Mouse (Mus musculus): Measurements from ENCODE around the gene Atrn. TPM values are rescaled to one million over a fixed set of nuclear protein-coding genes. Genes with fewer than 3 reads are reported as not detected.

Atrn gene
- polyA plus RNA-seq (2012; rRNA removed) = 3.1 and 3.2 TPM in 2 replicates
- polyA plus RNA-seq (2014; fragmentation: Nextera tagmentation; extraction: Ambion mirVana) = 2.4 and 2.5 TPM in 2 replicates

DNA sequence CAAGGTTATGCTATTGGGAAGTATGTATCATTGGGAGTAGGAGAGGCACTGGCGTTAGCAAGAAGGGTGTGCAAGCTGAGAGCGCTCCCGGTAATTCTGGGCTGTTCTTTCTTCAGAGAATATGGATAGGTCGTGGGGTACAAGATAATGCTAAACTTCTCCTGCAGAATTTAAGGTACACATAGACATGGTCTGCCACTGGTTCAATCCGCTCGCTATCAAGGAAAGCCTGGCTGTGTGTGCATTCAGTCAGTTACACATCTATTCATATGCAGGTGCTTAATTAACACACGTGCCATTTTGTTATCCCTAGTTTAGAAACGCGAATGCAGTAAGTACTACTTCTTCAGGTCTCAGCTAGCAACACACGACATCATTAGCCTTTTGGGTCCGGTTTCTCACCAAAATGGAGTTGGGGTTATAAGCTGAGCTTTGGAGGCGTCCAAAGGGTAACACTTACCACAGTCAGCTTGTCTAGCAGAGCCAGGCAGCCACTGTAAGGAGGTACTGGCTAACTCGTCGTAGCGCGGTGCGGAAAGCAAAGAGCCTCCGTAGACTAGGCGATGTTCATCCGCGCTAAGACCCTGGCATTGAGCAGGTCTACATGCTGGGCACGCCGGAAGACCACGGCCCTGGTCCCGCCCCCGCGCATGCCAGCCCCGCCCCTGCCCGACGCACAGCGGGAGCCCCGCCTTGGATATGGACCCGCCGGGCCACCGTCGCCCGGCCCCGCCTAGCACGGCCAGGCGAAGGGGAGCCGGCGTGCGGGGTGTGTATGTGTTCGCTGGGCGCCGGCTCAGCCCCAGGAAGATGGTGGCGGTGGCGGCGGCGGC lies at the start of gene Atrn, which contains the start of gene 4930402H24Rik:
Atrn (plus strand) TSS at position 745 of the 833 bp plus-strand sequence.
4930402H24Rik (minus strand) TSS at position 656 of the 833 bp plus-strand sequence.
- Histone ChIP-seq H3K9me3 (ENCODE audit: control insufficient read depth, low read length) (no peaks in the 10 kb centered on the region), H3K4me2 (ENCODE audit: low read depth) (peak within 1 kb of the TSS; percentile 90), H3K27me3 (ENCODE audit: control insufficient read depth, insufficient read depth, low read length) (no peaks in the 10 kb centered on the region), H3K27ac (peak within 1 kb of the TSS; percentile 15; the same call in 1 of the 2 replicates), H3K4me3 (ENCODE audit: insufficient read depth in 1 of 2, low read depth in 2 of 2, low read length in 2 of 2) (peak within 1 kb of the TSS; percentile 77 to 88), H3K4me1 (replicated peaks; ENCODE audit: control insufficient read depth in 2 of 2, insufficient read depth in 2 of 2, low read length in 1 of 2) (peaks cover 13 to 19% of the 10 kb centered on the region in 2 experiments), H3K9ac (replicated peaks) (peak within 1 kb of the TSS; percentile 75), H3K36me3 (replicated peaks; ENCODE audit: control insufficient read depth, insufficient read depth, low read depth) (no peaks in the 10 kb centered on the region)
- peak; percentile 80 to 81 (median 81) for DNase-seq (ENCODE audit: low read depth in 3 of 3, low spot score in 3 of 3)
- peak; percentile 99 for ATAC-seq (ENCODE audit: insufficient read depth)
- WGBS (ENCODE audit: insufficient replicate concordance) = 4% methylated on average over 49 of the region's 50 CpGs
- TF ChIP-seq EP300 (IDR thresholded peaks at IDR 0.05; ENCODE audit: low read depth) = no peak
- no peak for TF ChIP-seq CTCF (IDR thresholded peaks at IDR 0.05; ENCODE audit: low read depth)

DNA sequence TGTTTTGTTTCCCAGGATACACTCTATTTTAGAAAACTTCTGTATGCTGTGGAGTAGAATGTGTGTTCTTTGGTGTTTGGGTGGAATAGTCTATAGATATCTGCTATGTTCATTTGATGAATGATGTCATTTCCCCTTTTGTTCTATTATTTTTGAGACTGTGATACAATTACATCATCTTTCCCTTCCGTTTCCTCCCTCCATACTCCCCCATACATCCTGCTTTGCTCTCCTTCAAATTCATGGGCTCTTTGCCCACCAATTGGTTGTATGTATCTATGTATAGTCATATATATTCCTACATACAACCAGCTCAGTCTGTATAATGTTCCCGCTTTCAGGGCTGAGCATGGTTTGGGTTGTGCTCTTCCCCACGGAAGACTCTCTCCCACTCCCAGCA lies 44.2 kb upstream of the Atrn start:
- DNase-seq (ENCODE audit: low read depth in 3 of 3, low spot score in 3 of 3) (no peak), ATAC-seq (ENCODE audit: insufficient read depth) (no peak)
- Histone ChIP-seq H3K36me3 (replicated peaks; ENCODE audit: control insufficient read depth, insufficient read depth, low read depth) (no peaks in the 10 kb centered on the region), H3K27ac (no peak overlapping the region), H3K9ac (replicated peaks) (no peak overlapping the region), H3K9me3 (ENCODE audit: control insufficient read depth, low read length) (no peaks in the 10 kb centered on the region), H3K27me3 (ENCODE audit: control insufficient read depth, insufficient read depth, low read length) (no peaks in the 10 kb centered on the region), H3K4me1 (replicated peaks; ENCODE audit: control insufficient read depth in 2 of 2, insufficient read depth in 2 of 2, low read length in 1 of 2) (no peaks in the 10 kb centered on the region), H3K4me3 (ENCODE audit: insufficient read depth in 1 of 2, low read depth in 2 of 2, low read length in 2 of 2) (no peak overlapping the region), H3K4me2 (ENCODE audit: low read depth) (no peak overlapping the region)
- TF ChIP-seq CTCF (IDR thresholded peaks at IDR 0.05; ENCODE audit: low read depth) (no peak), EP300 (IDR thresholded peaks at IDR 0.05; ENCODE audit: low read depth) (no peak)
- 69% methylated on average over 3 of the region's 3 CpGs for WGBS (ENCODE audit: insufficient replicate concordance)

DNA sequence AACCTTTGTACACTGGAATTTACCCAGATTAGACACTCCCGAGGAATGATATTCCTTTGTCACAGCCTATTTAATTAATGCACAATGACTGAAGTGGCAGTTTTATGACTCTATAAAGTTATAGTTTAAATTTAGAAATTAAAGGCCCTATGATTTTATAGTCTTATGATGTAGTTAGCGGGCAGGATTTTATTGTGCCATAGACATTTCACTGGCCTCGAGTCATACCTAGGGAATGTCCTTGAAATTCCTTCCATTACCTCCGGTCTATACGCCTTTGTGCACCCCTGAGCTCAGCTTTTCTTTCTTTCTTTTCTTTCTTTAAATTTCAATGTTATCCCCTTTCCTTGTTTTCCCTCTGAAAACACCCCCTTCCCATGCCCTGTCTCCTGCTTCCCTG lies 35.4 kb upstream of the Atrn start:
- Histone ChIP-seq H3K27me3 (ENCODE audit: control insufficient read depth, insufficient read depth, low read length) (no peaks in the 10 kb centered on the region), H3K4me1 (replicated peaks; ENCODE audit: control insufficient read depth in 2 of 2, insufficient read depth in 2 of 2, low read length in 1 of 2) (no peaks in the 10 kb centered on the region), H3K4me3 (ENCODE audit: insufficient read depth in 1 of 2, low read depth in 2 of 2, low read length in 2 of 2) (no peak overlapping the region), H3K27ac (no peak overlapping the region), H3K4me2 (ENCODE audit: low read depth) (no peak overlapping the region), H3K36me3 (replicated peaks; ENCODE audit: control insufficient read depth, insufficient read depth, low read depth) (no peaks in the 10 kb centered on the region), H3K9ac (replicated peaks) (no peak overlapping the region), H3K9me3 (ENCODE audit: control insufficient read depth, low read length) (no peaks in the 10 kb centered on the region)
- DNase-seq (ENCODE audit: low read depth in 3 of 3, low spot score in 3 of 3) = no peak
- ATAC-seq (ENCODE audit: insufficient read depth) = no peak
- TF ChIP-seq EP300 (IDR thresholded peaks at IDR 0.05; ENCODE audit: low read depth) (no peak), CTCF (IDR thresholded peaks at IDR 0.05; ENCODE audit: low read depth) (no peak)
- WGBS (ENCODE audit: insufficient replicate concordance) = 71% methylated on average over 5 of the region's 5 CpGs

DNA sequence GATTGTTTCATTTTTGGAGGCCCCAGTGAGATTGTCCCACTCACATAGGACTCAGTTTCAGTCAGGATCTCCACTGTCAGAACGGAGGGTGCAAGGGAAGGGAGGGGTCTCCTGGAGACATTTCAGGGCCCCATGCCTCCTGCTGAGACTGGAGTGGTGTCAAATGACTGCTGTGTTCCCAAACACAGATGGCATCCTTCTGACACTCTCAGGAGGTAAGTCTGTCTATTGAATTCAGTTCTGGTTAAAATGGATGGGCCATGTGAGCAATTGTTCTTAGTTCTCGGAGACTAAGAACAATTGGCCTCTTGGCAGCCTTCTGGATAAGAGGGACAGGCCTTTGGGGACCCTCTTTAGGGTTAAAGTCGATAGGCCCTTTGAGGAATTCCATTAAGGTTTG lies 28.9 kb upstream of the Atrn start:
- TF ChIP-seq EP300 (IDR thresholded peaks at IDR 0.05; ENCODE audit: low read depth) (no peak), CTCF (IDR thresholded peaks at IDR 0.05; ENCODE audit: low read depth) (no peak)
- WGBS (ENCODE audit: insufficient replicate concordance) = 52% methylated on average over 3 of the region's 3 CpGs
- no peak for ATAC-seq (ENCODE audit: insufficient read depth)

DNA sequence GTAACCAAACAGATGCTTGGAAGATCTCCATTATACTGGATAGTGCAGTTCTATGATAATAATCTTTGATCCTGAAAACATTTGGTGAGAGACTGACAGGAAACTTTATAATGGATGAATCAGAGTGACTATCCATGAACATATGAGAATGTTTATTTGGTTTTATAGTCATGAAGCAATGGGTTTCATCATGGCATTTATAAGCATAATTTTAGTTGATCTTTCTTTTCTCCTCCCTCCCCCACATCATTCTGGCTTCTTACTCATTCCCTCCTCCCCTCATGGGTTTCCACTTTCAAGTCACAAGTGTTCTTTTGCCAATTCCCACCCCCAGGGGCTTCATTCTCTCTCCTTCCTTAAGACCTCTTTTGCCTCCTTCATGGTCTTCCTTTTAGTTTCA lies 19.3 kb upstream of the Atrn start:
- no peaks in the 10 kb centered on the region for H3K27me3 ChIP-seq (ENCODE audit: control insufficient read depth, insufficient read depth, low read length)
- H3K4me2 ChIP-seq (ENCODE audit: low read depth) = no peak overlapping the region
- H3K9ac ChIP-seq (replicated peaks) = no peak overlapping the region
- H3K4me1 ChIP-seq (replicated peaks; ENCODE audit: control insufficient read depth in 2 of 2, insufficient read depth in 2 of 2, low read length in 1 of 2) = no peaks in the 10 kb centered on the region
- DNase-seq (ENCODE audit: low read depth in 3 of 3, low spot score in 3 of 3) (no peak), ATAC-seq (ENCODE audit: insufficient read depth) (no peak)
- no peak overlapping the region for H3K27ac ChIP-seq
- no peak overlapping the region for H3K4me3 ChIP-seq (ENCODE audit: insufficient read depth in 1 of 2, low read depth in 2 of 2, low read length in 2 of 2)
- TF ChIP-seq EP300 (IDR thresholded peaks at IDR 0.05; ENCODE audit: low read depth) (no peak), CTCF (IDR thresholded peaks at IDR 0.05; ENCODE audit: low read depth) (no peak)
- H3K9me3 ChIP-seq (ENCODE audit: control insufficient read depth, low read length) = no peaks in the 10 kb centered on the region
- no peaks in the 10 kb centered on the region for H3K36me3 ChIP-seq (replicated peaks; ENCODE audit: control insufficient read depth, insufficient read depth, low read depth)

More for the DNA sequence above, 28.9 kb upstream of the Atrn start:
- no peaks in the 10 kb centered on the region for H3K36me3 ChIP-seq (replicated peaks; ENCODE audit: control insufficient read depth, insufficient read depth, low read depth)
- H3K9ac ChIP-seq (replicated peaks) = no peak overlapping the region
- H3K27ac ChIP-seq = no peak overlapping the region
- H3K9me3 ChIP-seq (ENCODE audit: control insufficient read depth, low read length) = no peaks in the 10 kb centered on the region
- no peak overlapping the region for H3K4me3 ChIP-seq (ENCODE audit: insufficient read depth in 1 of 2, low read depth in 2 of 2, low read length in 2 of 2)
- no peak for DNase-seq (ENCODE audit: low read depth in 3 of 3, low spot score in 3 of 3)
- H3K27me3 ChIP-seq (ENCODE audit: control insufficient read depth, insufficient read depth, low read length) = no peaks in the 10 kb centered on the region
- no peaks in the 10 kb centered on the region for H3K4me1 ChIP-seq (replicated peaks; ENCODE audit: control insufficient read depth in 2 of 2, insufficient read depth in 2 of 2, low read length in 1 of 2)
- H3K4me2 ChIP-seq (ENCODE audit: low read depth) = no peak overlapping the region

Measured in liver, embryonic 14.5 days (tissue).